Mouse (Mus musculus) kidney, adult 2 months (tissue): ENCODE data around the gene Prkce. TPM values are rescaled to one million over a fixed set of nuclear protein-coding genes. Genes with fewer than 3 reads are reported as not detected.

Source experiments
- DNase-seq: peaks from one replicate; pipeline ENCODE4 v3.0.0; 2021
- H3K27ac ChIP-seq: fragments of 200-500 bp; 2 replicates; pipeline ENCODE4 v1.5.1; 2012; ENCODE audit warnings: low read depth, low read length, control low read depth, inconsistent platforms; ENCODE audit not compliant: insufficient read depth
- H3K27me3 ChIP-seq: fragments of 200-500 bp; replicated peaks from 2 replicates; pipeline ENCODE4 v1.6.1; 2012; ENCODE audit warnings: mild to moderate bottlenecking, moderate library complexity, low read length, inconsistent platforms; ENCODE audit not compliant: control insufficient read depth, insufficient read depth
- H3K36me3 ChIP-seq: fragments of 200-500 bp; 2 replicates; pipeline ENCODE4 v1.6.1; 2012; ENCODE audit warnings: mild to moderate bottlenecking, moderate library complexity, low read length, inconsistent platforms; ENCODE audit not compliant: control insufficient read depth, insufficient read depth
- H3K4me1 ChIP-seq: fragments of 200-500 bp; 2 replicates; pipeline ENCODE4 v1.6.1; 2011; ENCODE audit warnings: low read length; ENCODE audit not compliant: control insufficient read depth, insufficient read depth
- H3K4me3 ChIP-seq: fragments of 200-500 bp; 2 replicates; pipeline ENCODE4 v1.5.1; 2011; ENCODE audit warnings: mild to moderate bottlenecking, low read depth, low read length, control low read depth; ENCODE audit not compliant: insufficient read depth
- CTCF ChIP-seq: fragments of 200-500 bp; conservative IDR thresholded peaks from 2 replicates; pipeline ENCODE4 v1.5.1; 2011; ENCODE audit warnings: low read depth, mild to moderate bottlenecking, control low read depth, low read length, moderate library complexity, mixed read lengths; ENCODE audit not compliant: insufficient read depth, insufficient read length
- POLR2A ChIP-seq: fragments of 200-500 bp; IDR thresholded peaks from one replicate; pipeline ENCODE4 v1.6.1; 2011; ENCODE audit warnings: low read depth, low read length, control low read depth
- WGBS: fragments of 180-500 bp; shearing (Covaris S2); methylation state at CpG from one replicate; pipeline ENCODE4 v1.1.7; 2018; 5-methylcytosine and 5-hydroxymethylcytosine counted together
- polyA plus RNA-seq: library from polyadenylated mRNA; depleted of rRNA; stranded (reverse); fragments of >200 nt; gene quantifications from 2 replicates; pipeline ENCODE4 v1.2.3, GENCODE M21; 2012

Prkce gene
- polyA plus RNA-seq, 1 experiment = 6.1 TPM

GRCm38 (mm10) chr17:86183788-86184187, 16.2 kb downstream of the Prkce start:
- Histone ChIP-seq H3K4me3 (no peak overlapping the region), H3K36me3 (no peaks in the 10 kb centered on the region), H3K4me1 (no peaks in the 10 kb centered on the region), H3K27me3 (no peaks in the 10 kb centered on the region), H3K27ac (no peak overlapping the region)
- no peak for TF ChIP-seq POLR2A
- 0 out of 2 replicates have a peak, but pooled peaks have one; percentile 16 for TF ChIP-seq CTCF
- 61% methylated on average over 2 of the region's 2 CpGs for WGBS
- no peak for DNase-seq

- WGBS = 72% methylated on average over 9 of the region's 9 CpGs
- no peaks in the 10 kb centered on the region for H3K4me1 ChIP-seq
- no peaks in the 10 kb centered on the region for H3K27me3 ChIP-seq
- no peak overlapping the region for H3K4me3 ChIP-seq
- no peaks in the 10 kb centered on the region for H3K36me3 ChIP-seq
- TF ChIP-seq CTCF (no peak), POLR2A (no peak)
- DNase-seq = no peak
- no peak overlapping the region for H3K27ac ChIP-seq
Measured at GRCm38 (mm10) chr17:86184552-86185209, 17.1 kb downstream of the Prkce start.

GRCm38 (mm10) chr17:86185584-86185983, 18.0 kb downstream of the Prkce start:
- H3K4me3 ChIP-seq = no peak overlapping the region
- H3K4me1 ChIP-seq = no peaks in the 10 kb centered on the region
- no peak overlapping the region for H3K27ac ChIP-seq
- H3K27me3 ChIP-seq = no peaks in the 10 kb centered on the region
- TF ChIP-seq CTCF (no peak), POLR2A (no peak)
- H3K36me3 ChIP-seq = no peaks in the 10 kb centered on the region
- WGBS = 48% methylated on average over 7 of the region's 7 CpGs
- no peak for DNase-seq

GRCm38 (mm10) chr17:86187777-86188176, 20.2 kb downstream of the Prkce start:
- Histone ChIP-seq H3K27me3 (no peaks in the 10 kb centered on the region), H3K4me1 (peaks cover 5% of the 10 kb centered on the region; the same call in 1 of the 2 replicates), H3K27ac (no peak overlapping the region), H3K36me3 (no peaks in the 10 kb centered on the region), H3K4me3 (no peak overlapping the region)
- DNase-seq = no peak
- TF ChIP-seq POLR2A (no peak), CTCF (no peak)
- 82% methylated on average over 1 of the region's 1 CpGs for whole genome bisulfite sequencing

GRCm38 (mm10) chr17:86193979-86194378, 26.4 kb downstream of the Prkce start:
- WGBS = 43% methylated on average over 6 of the region's 6 CpGs
- peak overlapping the region; percentile 61 for H3K27ac ChIP-seq

GRCm38 (mm10) chr17:86194921-86195320, 27.3 kb downstream of the Prkce start:
- H3K4me3 ChIP-seq = no peak overlapping the region
- H3K27ac ChIP-seq = peak overlapping the region; percentile 61; the same call in 1 of the 2 replicates
- peaks cover 60% of the 10 kb centered on the region for H3K4me1 ChIP-seq
- peak; percentile 79 for DNase-seq
- TF ChIP-seq CTCF = no peak
- no peak for TF ChIP-seq POLR2A
- 56% methylated on average over 8 of the region's 8 CpGs for WGBS
- no peaks in the 10 kb centered on the region for H3K36me3 ChIP-seq
- H3K27me3 ChIP-seq = no peaks in the 10 kb centered on the region

More at GRCm38 (mm10) chr17:86193979-86194378, 26.4 kb downstream of the Prkce start:
- peak; percentile 90 for DNase-seq
- TF ChIP-seq POLR2A (no peak), CTCF (no peak)
- Histone ChIP-seq H3K27me3 (no peaks in the 10 kb centered on the region), H3K4me1 (peaks cover 56% of the 10 kb centered on the region), H3K4me3 (no peak overlapping the region), H3K36me3 (no peaks in the 10 kb centered on the region)

GRCm38 (mm10) chr17:86198496-86199465, 31.2 kb downstream of the Prkce start:
- Histone ChIP-seq H3K27me3 (no peaks in the 10 kb centered on the region), H3K36me3 (no peaks in the 10 kb centered on the region), H3K4me1 (peaks cover 46% of the 10 kb centered on the region), H3K27ac (peak overlapping the region; percentile 89), H3K4me3 (no peak overlapping the region)
- 45% methylated on average over 16 of the region's 16 CpGs for WGBS
- peak; percentile 83 for DNase-seq
- no peak for TF ChIP-seq POLR2A
